Mouse (Mus musculus) heart, embryonic 11.5 days (tissue): Measurements from ENCODE around the gene Dnah2. TPM values are rescaled to one million over a fixed set of nuclear protein-coding genes. Genes with fewer than 3 reads are reported as not detected.

Experiments
- ATAC-seq: fragments of 200-750 bp; cut with Nextera tagmentation; replicated peaks from 2 replicates; pipeline ENCODE4 v1.8.0; 2017; ENCODE audit warnings: moderate library complexity; ENCODE audit not compliant: insufficient number of reproducible peaks, low FRiP score, low TSS enrichment
- H3K27ac ChIP-seq: fragments of 300-500 bp; sonication (generic); 2 replicates; pipeline ENCODE4 v1.5.1; 2014; ENCODE audit warnings: mild to moderate bottlenecking, low read depth, low read length
- H3K27me3 ChIP-seq: fragments of 300-500 bp; sonication (generic); 2 replicates; pipeline ENCODE4 v1.6.1; 2014; ENCODE audit warnings: mild to moderate bottlenecking, low read length, mixed read lengths; ENCODE audit not compliant: control insufficient read depth, insufficient read depth
- H3K36me3 ChIP-seq: fragments of 300-500 bp; sonication (generic); 2 replicates; pipeline ENCODE4 v1.6.1; 2014; ENCODE audit warnings: mild to moderate bottlenecking, low read length, moderate library complexity, mixed read lengths; ENCODE audit not compliant: control insufficient read depth, insufficient read depth
- H3K4me1 ChIP-seq: fragments of 300-500 bp; sonication (generic); 2 replicates; pipeline ENCODE4 v1.6.1; 2014; ENCODE audit warnings: low read length; ENCODE audit not compliant: control insufficient read depth, insufficient read depth
- H3K4me2 ChIP-seq: fragments of 300-500 bp; sonication (generic); 2 replicates; pipeline ENCODE4 v1.6.1; 2014; ENCODE audit warnings: mild to moderate bottlenecking, moderate library complexity
- H3K4me3 ChIP-seq: fragments of 300-500 bp; sonication (generic); 2 replicates; pipeline ENCODE4 v1.5.1; 2014; ENCODE audit warnings: low read depth, low read length
- H3K9ac ChIP-seq: fragments of 300-500 bp; sonication (generic); 2 replicates; pipeline ENCODE4 v1.6.1; 2014; ENCODE audit warnings: mild to moderate bottlenecking, low read depth, low read length, moderate library complexity
- H3K9me3 ChIP-seq: fragments of 300-500 bp; sonication (generic); replicated peaks from 2 replicates; pipeline ENCODE4 v1.6.1; 2016; ENCODE audit warnings: low read length; ENCODE audit not compliant: control insufficient read depth
- whole genome bisulfite sequencing: fragments of 180-500 bp; shearing (Covaris S2); extraction: QIAGEN DNeasy Blood & Tissue Kit; methylation state at CpG from one replicate; pipeline ENCODE4 v1.1.7; 2014; ENCODE audit not compliant: insufficient replicate concordance; 5-methylcytosine and 5-hydroxymethylcytosine counted together
- polyA plus RNA-seq: library from polyadenylated mRNA; unstranded; fragments of >200 nt; fragmentation: Nextera tagmentation; extraction: Ambion mirVana; gene quantifications from 2 replicates; pipeline ENCODE4 v1.2.1, GENCODE M21; 2014

Gene Dnah2
- polyA plus RNA-seq, 1 experiment from 2014 or later: 0.20 TPM

DNA sequence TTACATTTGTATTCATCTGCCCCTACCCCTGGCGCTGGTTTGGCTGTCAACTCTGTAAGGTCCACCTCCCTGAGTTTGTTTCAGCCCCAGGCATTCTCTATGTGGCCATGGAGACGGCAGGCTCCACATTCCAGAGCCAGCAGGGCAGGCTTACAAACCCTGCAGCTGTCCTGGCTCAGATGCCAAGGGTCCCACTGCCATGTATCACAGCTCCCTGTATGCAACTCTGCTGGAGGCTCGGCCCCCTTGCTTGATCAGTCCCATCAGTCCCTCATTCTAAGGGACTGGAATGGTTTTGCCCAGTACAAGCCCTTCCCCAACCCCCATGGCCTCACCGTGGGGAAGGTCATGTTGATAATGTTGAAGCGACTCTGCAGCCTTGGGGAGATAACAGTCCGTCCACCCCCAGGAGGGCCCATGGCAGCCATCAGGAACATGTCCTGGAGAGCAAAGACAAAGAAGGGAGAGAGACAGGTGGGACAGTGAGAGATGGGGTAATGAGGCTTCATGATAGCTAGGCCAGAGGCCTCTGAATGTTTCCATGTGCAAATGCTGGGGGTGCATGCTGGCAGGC is 91.8 kb downstream of the Dnah2 start:
- Histone ChIP-seq H3K27me3 (no peaks in the 10 kb centered on the region), H3K4me2 (no peak overlapping the region), H3K27ac (peak overlapping the region; percentile 64), H3K36me3 (no peaks in the 10 kb centered on the region), H3K9ac (peak overlapping the region; percentile 23; the same call in 1 of the 2 replicates), H3K4me3 (no peak overlapping the region), H3K9me3 (no peaks in the 10 kb centered on the region), H3K4me1 (peaks cover 37% of the 10 kb centered on the region)
- ATAC-seq: no peak
- 9% methylated on average over 6 of the region's 6 CpGs for WGBS

DNA sequence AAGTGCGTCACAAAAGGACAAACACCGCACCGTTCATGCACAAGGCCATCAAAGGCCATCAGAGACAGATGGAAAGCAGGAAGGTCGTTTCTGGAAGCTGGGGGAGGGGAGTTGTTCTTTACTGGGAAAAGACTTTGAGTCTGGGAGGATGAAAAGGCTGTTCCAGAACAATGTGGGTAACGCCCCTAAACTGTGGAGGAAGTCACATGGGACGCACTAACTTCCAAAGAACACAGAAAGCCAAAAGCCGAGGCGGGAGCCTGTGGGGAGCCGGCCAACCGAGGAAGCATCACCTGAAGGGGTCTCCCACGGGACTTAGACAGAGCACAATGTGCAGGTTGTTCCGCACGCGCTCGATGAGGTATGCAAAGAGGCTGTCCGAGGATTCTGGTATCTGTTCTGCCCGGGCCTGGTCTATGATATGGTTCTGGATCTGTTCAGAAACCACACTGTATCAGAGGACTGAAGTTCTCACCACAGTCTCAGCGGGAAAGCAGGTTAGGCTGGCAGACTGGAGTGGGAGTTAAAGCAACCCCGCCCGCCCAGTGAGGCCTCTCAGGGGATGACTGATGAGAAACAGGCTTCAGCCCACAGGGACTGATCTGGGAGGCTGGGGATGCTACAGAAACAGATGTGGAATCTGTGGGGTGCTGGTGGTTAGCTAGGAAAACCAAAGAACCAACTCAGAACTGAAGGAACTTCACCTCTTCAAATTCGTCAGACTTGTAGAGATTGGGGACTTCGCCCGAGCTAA is 96.6 kb downstream of the Dnah2 start:
- no peak overlapping the region for H3K4me3 ChIP-seq

DNA sequence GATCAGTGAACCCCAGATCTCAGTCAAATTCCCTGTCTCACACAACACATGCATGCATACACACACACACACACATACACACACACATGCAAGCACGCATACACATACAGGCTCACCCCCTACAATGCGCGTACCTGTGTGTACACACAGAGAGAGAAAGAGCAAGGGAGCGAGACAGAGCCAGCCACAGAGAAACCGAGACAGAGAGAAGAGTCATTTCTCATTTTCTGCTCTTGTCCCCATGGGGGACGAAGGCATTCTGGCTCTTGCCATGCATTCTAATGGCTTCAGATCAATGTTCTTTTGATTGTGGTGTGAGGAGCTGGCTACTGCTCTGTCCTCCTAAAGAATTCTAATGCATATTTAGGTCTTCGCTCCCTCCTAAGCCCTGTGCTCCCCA is 101.6 kb downstream of the Dnah2 start:
- Histone ChIP-seq H3K4me2 (no peak overlapping the region), H3K27ac (no peak overlapping the region), H3K9me3 (no peaks in the 10 kb centered on the region), H3K4me1 (peaks cover 7% of the 10 kb centered on the region), H3K9ac (no peak overlapping the region), H3K27me3 (no peaks in the 10 kb centered on the region), H3K36me3 (no peaks in the 10 kb centered on the region), H3K4me3 (no peak overlapping the region)
- WGBS: 82% methylated on average over 7 of the region's 7 CpGs
- no peak for ATAC-seq

More for the DNA sequence above, 96.6 kb downstream of the Dnah2 start:
- no peaks in the 10 kb centered on the region for H3K9me3 ChIP-seq
- H3K36me3 ChIP-seq: no peaks in the 10 kb centered on the region
- peak overlapping the region; percentile 82 for H3K27ac ChIP-seq
- peaks cover 27% of the 10 kb centered on the region for H3K4me1 ChIP-seq
- ATAC-seq: 0 out of 2 replicates have a peak, but pooled peaks have one; percentile 27
- peak overlapping the region; percentile 51 for H3K4me2 ChIP-seq
- no peaks in the 10 kb centered on the region for H3K27me3 ChIP-seq
- peak overlapping the region; percentile 47; the same call in 1 of the 2 replicates for H3K9ac ChIP-seq
- WGBS: 30% methylated on average over 23 of the region's 23 CpGs

DNA sequence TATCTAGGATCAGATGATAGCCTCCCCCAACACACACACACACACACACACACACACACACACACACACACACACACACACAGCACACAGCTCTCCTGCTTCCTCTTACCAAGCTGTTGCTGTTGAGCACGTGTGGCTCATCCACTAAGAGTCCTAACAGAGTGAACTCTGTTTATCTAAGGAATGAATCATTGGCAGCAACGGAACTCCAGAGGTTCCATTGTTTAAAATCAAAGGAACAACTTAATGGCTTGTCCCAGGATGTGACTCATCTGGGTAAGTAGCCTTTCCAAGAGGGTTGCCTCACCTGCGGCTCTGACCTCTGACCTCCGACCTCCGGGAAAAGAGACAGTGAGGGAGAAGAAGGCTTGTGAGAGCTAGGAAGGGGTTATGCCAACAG is 105.6 kb downstream of the Dnah2 start:
- H3K36me3 ChIP-seq: no peaks in the 10 kb centered on the region
- ATAC-seq: no peak
- H3K27me3 ChIP-seq: no peaks in the 10 kb centered on the region
- H3K4me3 ChIP-seq: no peak overlapping the region
- H3K4me1 ChIP-seq: peaks cover 7% of the 10 kb centered on the region
- H3K27ac ChIP-seq: no peak overlapping the region
- H3K9ac ChIP-seq: no peak overlapping the region
- H3K9me3 ChIP-seq: no peaks in the 10 kb centered on the region
- WGBS: 29% methylated on average over 5 of the region's 5 CpGs
- H3K4me2 ChIP-seq: no peak overlapping the region

DNA sequence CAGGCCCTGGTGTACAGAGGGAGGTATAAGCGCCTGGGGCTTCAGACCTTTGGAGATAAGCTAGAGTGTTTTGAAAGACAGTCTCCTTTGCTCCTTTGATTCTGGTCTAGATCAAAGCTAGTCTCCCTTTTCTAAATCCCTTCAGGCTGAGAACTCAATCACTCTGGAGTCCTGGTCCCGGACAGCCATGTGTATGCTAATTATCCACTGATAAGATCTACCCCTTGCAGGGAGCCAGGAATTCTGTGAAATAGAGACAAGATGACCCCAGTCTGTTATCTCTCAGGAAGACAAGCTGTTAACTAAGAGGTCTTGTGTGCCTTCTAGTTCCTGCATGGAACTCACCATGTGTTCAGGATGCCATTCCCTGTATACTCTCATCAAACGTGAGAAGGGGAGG is 111.6 kb downstream of the Dnah2 start:
- Histone ChIP-seq H3K9me3 (no peaks in the 10 kb centered on the region), H3K9ac (no peak overlapping the region), H3K36me3 (no peaks in the 10 kb centered on the region), H3K27ac (no peak overlapping the region), H3K4me1 (peaks cover 11% of the 10 kb centered on the region), H3K4me2 (no peak overlapping the region), H3K4me3 (no peak overlapping the region), H3K27me3 (peaks cover 7% of the 10 kb centered on the region)
- 19% methylated on average over 3 of the region's 3 CpGs for WGBS
- ATAC-seq: no peak

DNA sequence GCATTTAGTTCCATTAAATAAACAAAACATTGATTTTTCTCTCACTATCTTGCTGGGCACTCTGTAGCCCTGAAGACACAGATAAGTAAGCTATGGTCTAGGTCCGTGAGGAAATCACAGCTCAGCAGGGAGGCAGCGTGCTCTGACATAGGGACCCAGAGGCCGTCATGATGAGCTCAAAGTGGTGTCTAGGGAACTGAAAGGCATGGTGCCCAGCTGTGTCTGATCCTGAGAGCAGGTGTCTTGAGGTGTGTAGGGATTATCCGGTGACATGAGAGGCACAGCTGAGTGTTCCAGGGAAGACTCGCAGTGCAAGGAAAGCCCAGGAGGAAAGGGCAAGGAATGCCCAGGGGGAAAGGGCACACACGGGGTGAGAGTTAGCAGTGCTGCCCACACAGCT is 115.7 kb downstream of the Dnah2 start:
- Histone ChIP-seq H3K4me2 (no peak overlapping the region), H3K9me3 (no peaks in the 10 kb centered on the region), H3K27ac (no peak overlapping the region; the same call in 1 of the 2 replicates), H3K36me3 (no peaks in the 10 kb centered on the region), H3K4me3 (no peak overlapping the region), H3K9ac (no peak overlapping the region), H3K4me1 (peaks cover 13% of the 10 kb centered on the region), H3K27me3 (peaks cover 7% of the 10 kb centered on the region)
- no peak for ATAC-seq
- 52% methylated on average over 6 of the region's 6 CpGs for WGBS

DNA sequence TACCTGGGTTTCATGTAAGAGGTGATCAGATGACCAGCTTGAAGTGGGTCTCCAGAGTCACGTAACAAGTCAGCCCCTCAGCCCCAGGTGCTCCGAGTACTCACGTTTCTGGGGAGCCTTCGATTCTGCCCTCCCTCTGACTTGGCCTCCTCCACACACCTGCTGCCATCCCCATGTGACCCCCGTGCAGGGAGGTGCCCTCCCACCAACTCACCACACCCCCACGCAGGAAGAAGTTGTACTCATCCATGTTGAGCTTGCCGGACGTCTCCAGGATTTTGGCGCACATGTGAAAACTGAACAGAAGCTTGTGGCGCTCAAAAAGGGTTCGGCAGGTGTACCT is 116.3 kb downstream of the Dnah2 start:
- 68% methylated on average over 11 of the region's 11 CpGs for WGBS
- no peak for ATAC-seq
- Histone ChIP-seq H3K27ac (no peak overlapping the region), H3K9me3 (no peaks in the 10 kb centered on the region), H3K4me3 (no peak overlapping the region), H3K4me2 (no peak overlapping the region), H3K27me3 (peaks cover 7% of the 10 kb centered on the region), H3K9ac (no peak overlapping the region), H3K36me3 (no peaks in the 10 kb centered on the region), H3K4me1 (peaks cover 13% of the 10 kb centered on the region)

DNA sequence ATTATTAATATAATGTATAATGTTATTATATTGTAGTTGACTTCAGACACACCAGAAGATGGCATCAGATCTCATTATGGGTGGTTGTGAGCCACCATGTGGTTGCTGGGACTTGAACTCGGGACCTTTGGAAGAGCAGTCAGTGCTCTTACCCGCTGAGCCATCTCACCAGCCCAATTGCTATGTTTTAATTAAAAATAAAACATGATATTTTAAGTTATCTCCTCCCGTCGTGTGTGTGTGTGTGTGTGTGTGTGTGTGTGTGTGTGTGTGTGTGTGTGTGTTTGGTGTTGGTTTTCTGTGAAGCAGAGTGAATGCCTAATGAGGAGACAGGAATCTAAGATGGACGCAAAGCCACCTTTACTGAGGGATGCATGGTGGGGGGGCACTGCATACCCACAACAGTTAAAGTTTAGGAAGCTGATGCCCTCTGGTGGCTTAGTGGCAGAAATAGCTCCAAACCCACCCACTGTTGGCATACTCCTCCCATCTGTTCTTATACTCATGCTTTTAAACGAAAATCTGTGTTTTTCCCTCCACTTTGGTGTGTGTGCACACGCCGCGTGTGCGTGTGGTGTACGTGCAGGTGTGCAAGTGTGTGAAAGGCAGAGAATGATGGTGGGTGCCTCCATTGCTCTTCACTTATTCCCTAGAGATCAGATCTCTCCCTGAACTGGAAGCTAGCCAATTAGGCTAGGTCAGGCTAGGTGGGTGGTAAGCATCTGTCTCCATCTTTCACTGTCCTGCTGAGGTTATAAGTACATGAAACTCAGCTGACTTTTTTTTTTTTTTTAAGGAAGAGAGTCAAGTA is 116.9 kb downstream of the Dnah2 start:
- H3K36me3 ChIP-seq: no peaks in the 10 kb centered on the region
- H3K4me1 ChIP-seq: peaks cover 10% of the 10 kb centered on the region
- H3K27me3 ChIP-seq: peaks cover 7% of the 10 kb centered on the region
- no peaks in the 10 kb centered on the region for H3K9me3 ChIP-seq
- H3K4me2 ChIP-seq: no peak overlapping the region
- no peak overlapping the region for H3K9ac ChIP-seq
- WGBS: 41% methylated on average over 11 of the region's 11 CpGs
- ATAC-seq: no peak
- H3K4me3 ChIP-seq: no peak overlapping the region
- no peak overlapping the region for H3K27ac ChIP-seq
